ENCODE assay signal across 4 mouse cellular contexts in the genomic region with DNA sequence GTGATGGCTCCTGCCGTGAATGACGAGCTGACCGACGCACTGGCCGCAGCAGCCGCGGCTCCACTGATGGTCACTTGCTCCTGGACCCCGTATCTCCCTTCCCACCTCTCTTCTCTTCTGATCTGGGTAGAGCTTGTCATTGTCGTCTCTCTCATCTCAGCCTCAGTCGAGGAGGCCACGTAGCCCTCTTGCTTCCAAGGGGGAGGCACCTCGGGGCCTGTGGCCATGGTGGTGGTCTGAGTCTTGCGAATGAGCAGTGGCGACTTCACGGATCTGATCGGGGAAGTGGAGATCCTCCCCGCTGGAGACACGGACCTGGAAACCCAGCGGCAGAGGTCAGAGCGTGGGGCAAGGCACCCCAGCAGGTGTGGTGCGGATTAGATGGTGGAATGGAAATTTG.
"Had no signal": no experiment of that assay in that cellular context is flagged by ENCODE, and none has a peak within 500 bp of the region (broad histone marks: within the 10 kb centered on the region; RNA-seq: fewer than 3 reads in every experiment).

No protein-coding gene starts in this region.

- H3K4me1 ChIP-seq: midbrain, embryonic 12.5 days had no signal

- H3K9me3 ChIP-seq: limb, embryonic 13.5 days; midbrain, embryonic 12.5 days had no signal

- H3K9ac ChIP-seq: limb, embryonic 13.5 days; liver, embryonic 14.5 days; midbrain, embryonic 12.5 days had no signal

- H3K27me3 ChIP-seq: midbrain, embryonic 12.5 days had no signal

- H3K4me3 ChIP-seq: limb, embryonic 13.5 days; midbrain, embryonic 12.5 days had no signal

- H3K36me3 ChIP-seq: limb, embryonic 13.5 days; midbrain, embryonic 12.5 days had no signal

- H3K27ac ChIP-seq: kidney, postnatal 0 days; limb, embryonic 13.5 days; liver, embryonic 14.5 days; midbrain, embryonic 12.5 days had no signal

- H3K4me2 ChIP-seq: limb, embryonic 13.5 days; midbrain, embryonic 12.5 days had no signal
